Mouse (Mus musculus) urinary bladder, postnatal 4 days (tissue): ENCODE results near the gene Lrrc63.
"Not testable (repeated sequence)": the region's sequence is repeated elsewhere in the genome, so short reads cannot be mapped to it uniquely, and the experiment has no call there.

Source experiments
- DNase-seq, 2 experiments: peaks; one replicate each; pipeline ENCODE4 v3.0.0; 2021 to 2022; ENCODE audit warnings: low spot score in 2 of 2

Gene Lrrc63

GRCm38 (mm10) chr14:75130501-75131318 is at the start of gene Lrrc63, which contains the start of gene Lcp1:
TSS of gene Lrrc63 (minus strand) at chr14:75130881.
TSS of gene Lcp1 (plus strand) at chr14:75131101.
- peak; percentile 66 to 77 for DNase-seq

DNA sequence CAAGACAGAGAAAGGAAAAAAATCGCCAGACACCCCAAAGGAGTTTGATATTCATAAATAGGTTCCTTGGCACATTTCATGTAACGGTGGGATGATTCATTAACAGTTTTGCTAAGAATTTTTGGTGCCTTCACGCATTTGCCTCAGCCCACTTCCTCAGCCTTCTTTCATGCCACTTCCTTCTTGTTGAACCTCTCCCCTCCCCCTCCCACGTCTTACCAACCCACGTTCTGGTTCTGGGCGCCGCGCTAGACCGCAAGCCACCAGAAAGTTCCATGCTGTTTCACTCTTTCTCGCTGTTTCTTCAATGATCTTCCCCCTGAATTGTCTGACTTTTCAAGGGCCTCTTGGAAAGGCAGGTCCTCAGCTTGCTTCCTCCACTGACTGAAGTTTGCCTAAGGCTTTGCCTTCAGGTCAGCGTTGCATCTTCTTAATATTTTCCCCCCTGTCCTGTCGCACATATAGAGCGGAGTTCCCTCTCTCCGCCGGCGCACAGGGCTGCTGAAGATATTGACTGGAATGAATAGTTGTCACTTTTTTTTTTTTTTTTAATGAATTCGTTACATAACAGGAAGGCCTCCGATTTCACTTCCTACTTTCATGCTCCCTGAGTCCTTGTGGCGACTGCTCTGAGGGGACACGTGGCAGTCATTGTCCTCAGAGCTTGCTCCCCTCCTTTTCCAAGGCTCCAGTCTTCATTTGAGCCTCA is 48.7 kb upstream of the Lrrc63 start:
- no peak for DNase-seq

- DNase-seq: no peak
Measured at GRCm38 (mm10) chr14:75178801-75179211, 48.1 kb upstream of the Lrrc63 start.

GRCm38 (mm10) chr14:75178384-75178793 is 47.7 kb upstream of the Lrrc63 start:
- DNase-seq: no peak

DNA sequence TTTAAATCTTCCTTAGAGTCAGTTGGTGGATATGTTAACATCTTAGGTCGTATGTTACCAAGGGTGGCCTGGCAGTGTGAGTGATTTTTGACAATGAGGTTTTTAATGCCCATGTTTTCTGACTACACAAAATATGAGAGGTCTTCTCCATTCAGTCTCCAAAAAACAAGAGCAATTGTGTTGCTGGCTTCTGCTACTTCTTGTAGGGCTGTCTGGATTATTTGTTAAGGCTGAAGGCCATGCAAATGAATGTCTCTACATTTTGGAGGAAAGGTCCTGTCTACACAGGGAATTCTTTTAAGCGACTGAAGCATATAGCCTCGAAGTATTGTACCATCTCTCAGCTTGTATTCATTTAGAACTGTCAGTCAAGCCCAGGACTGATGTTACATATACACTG is 46.7 kb upstream of the Lrrc63 start:
- DNase-seq: no peak

DNA sequence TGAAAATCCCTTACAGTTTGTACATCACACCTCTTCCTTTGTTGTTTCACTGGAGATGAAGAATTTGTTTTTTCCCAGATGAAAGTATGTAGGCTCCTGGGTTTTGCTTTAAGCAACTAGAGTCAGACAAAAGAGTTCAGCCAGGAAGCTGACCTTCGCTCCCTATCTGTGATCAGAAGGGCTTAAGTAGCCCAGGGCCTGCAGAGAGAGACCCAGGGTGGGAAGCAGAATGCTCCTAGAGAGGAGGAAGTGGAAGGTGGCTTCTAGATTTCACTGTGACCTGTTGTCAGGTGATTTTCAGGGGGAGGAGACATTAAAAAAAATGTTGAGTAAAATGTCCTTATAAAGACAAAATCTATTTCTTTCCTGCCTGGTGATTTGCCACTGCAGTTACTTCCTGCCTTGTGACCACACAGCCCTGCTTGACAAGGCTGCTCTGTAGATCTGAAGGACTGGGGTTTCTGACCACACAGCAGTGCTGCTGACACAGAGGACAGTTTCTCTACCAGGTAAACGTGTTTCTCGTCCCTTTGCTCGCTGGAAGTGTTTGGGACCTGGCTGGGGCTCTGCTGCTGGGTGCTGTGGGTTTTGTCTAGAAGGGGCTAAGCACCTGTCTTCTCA is 45.9 kb upstream of the Lrrc63 start:
- DNase-seq: no peak

GRCm38 (mm10) chr14:75175781-75176180 is 45.1 kb upstream of the Lrrc63 start:
- DNase-seq: no peak

DNA sequence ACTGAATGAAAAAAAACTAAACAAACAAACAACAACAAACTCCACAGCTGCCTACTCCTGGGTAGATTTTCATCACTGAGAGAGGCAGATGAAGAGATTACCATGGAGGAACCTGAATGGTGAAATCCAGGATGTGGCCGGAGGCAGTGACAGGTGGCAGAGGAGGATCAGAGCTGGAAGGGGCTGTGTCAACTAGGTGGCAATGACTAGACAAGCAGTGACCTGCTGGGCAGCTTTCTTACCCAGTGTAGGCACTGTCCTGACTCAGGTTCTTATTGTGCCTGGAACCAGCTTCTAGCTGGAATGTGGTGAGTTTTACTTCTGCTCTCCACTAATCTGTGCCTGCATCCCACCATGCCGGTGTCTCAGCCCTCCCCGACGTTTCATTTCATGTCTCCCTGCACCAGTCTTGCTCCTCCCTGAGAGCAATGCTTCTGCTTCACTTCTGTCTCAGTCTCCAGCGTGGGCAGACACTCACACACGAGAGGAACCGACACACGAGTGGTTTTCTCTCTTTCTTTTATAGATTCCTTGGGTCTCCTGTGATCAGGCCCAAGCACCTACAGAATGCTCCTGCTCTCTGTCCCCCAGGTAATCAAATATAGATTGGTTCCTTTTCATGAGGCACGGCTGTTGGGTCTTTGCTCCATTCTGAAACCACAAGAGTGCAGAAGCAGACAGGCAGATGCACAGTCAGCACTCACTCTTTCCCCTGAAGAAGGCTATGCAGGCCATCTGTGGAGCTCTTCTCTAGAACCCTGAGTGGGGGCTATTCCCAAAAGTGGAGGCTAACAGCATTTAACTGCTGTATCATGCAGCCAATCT is 44.3 kb upstream of the Lrrc63 start:
- no peak for DNase-seq

- DNase-seq: no peak
Measured at GRCm38 (mm10) chr14:75174296-75174695, 43.6 kb upstream of the Lrrc63 start.

DNA sequence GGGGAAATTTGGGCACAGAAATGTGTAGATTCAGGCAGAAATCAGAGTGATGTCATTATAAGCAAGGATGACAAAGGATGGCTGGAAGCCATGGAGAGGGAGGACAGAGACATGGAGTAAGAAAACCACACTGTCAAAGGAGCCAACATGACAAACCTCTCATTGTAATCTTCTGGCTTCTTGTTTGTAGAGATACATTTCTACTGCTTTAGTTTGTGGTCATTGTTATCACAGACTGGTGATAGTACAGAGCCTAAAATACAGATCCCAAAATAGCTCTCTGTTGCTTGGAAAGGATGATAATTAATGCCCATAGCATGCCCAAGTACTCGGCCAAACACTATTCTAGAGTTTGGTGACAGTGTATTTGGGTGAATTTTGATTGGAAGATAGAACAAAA is 39.9 kb upstream of the Lrrc63 start:
- DNase-seq: no peak

DNA sequence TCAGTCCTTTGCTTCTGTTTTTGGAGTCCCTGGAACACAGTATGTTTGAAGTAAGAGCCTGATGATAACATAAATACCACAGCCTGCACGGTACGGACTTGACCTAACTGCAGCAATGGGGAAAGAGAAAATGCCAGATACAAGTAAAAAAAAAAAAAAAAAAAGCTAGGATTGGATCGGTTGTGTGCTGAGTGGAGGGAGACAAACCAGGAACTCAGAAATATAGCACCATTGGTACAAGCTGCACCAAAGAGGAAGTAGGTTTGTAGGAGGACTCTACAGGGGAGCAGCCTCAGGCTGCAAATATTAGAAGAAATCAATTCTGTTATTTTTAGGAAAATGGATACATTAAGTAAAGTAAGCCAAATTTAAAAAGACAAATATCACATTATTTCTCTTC is 37.8 kb upstream of the Lrrc63 start:
- no peak for DNase-seq

GRCm38 (mm10) chr14:75165574-75166131 is 35.0 kb upstream of the Lrrc63 start:
- DNase-seq: no peak

- DNase-seq: no peak
Measured at GRCm38 (mm10) chr14:75164345-75164744, 33.7 kb upstream of the Lrrc63 start.

DNA sequence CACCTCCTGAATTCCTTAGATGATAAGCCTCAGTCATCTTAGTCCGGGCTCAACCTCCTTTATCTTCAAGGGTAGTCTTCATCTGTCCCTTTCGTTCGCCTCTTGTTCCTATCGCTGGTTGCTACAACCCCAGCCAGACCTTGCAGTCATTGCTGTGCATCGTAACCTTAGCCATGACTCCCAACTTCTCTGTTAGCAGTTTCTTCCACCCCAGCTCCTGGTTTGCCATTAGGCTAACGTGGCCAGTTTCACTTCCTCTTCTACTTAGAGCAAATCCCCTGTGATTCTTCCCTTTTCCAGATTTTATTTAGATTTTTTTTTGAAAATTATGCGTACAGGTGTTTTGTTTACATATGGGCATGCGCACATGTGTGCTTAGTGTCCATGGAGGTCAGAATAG is 33.2 kb upstream of the Lrrc63 start:
- DNase-seq: no peak

GRCm38 (mm10) chr14:75159375-75159774 is 28.7 kb upstream of the Lrrc63 start:
- DNase-seq: no peak

DNA sequence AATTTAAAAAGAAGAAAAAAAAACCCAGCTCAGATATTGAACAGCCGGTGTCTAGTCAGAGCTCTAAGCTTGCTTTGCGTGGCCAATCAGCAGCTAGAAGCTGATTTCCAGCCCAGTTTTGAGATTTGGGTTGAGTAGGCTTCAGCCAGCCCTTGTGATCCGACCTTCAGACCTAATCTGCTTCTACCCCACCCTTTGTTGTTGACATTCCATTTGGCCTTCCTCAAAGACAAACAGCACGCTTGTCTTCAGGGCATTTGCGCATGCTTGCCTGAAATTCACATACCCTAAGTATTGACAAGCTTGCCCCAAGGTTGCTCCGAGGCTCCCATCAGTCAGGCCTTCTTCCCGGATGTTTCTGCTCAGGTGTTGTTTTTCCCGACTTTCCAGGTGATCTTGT is 23.8 kb upstream of the Lrrc63 start:
- no peak for DNase-seq

DNA sequence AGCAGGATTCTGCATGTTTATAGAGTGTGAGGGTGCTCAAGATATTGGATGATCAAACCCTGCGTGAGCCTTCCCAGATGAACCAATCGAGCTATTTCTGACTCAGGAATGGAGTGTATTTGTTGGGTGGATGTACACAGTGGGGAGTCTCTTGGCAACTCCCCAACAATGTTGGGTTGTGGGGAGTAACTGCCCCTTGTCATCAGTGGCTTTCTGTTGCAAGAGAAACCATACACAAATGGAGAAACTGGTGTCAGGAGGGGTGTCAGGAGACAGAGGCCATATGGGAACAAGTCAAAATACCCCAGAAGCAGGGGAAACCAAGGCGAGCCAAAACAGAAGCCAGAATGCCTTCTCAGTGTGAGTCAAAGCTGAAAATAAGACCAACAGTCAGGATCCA is 20.5 kb upstream of the Lrrc63 start:
- DNase-seq: no peak

- DNase-seq: no peak
Measured at GRCm38 (mm10) chr14:75150653-75151052, 20.0 kb upstream of the Lrrc63 start.

DNA sequence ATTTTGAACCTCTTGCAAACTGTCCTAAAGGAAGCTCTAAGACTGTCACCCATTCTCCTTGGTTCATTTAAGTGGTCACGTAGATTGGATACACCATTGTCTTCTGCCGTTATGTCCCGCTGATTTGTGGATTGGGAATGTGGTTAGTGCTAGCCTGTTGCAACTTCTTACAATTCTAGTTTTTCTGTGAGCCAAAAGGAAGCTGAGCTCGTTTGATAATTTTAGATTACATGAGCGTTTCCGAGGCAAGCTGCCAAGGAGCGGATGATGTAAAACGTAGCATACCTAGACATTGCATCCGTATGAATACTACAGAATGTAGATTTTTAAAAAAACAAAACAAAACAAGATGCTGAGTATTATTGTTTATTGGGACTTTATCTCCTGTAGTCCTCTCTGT is 17.5 kb upstream of the Lrrc63 start:
- DNase-seq: no peak

GRCm38 (mm10) chr14:75147706-75148105 is 17.0 kb upstream of the Lrrc63 start:
- DNase-seq: not testable (repeated sequence)

DNA sequence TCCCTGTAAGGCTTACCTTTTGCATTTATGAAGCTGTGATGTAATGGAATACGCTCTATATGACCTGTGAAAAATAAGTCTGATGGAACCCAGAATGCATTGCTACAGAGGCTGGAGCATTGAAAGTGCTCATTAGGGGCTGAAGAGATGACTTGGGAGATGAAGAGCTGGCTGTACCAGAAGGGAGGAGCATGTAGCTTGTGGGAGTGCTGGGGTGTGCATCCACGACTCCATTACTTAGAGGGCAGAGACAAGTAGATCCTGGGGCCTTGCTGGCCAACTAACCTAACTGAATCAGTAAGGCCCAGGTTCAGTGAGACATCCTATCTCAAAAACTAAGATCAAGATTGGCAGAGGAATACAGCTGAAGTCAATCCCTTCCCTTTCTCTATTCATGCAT is 8.5 kb upstream of the Lrrc63 start:
- DNase-seq: no peak
